Mouse (Mus musculus) spleen, adult 2 months (tissue): ENCODE results near the gene Armc8. TPM values are rescaled to one million over a fixed set of nuclear protein-coding genes. Genes with fewer than 3 reads are reported as not detected.

Source experiments
- DNase-seq, 2 experiments: peaks; one replicate each; pipeline versions ENCODE4 v3.0.0 to v3.0.0-alpha.2; 2012 to 2021; ENCODE audit warnings: low spot score in 2 of 2, low read depth in 1 of 2
- H3K27ac ChIP-seq: fragments of 200-500 bp; 2 replicates; pipeline ENCODE4 v1.5.1; 2012; ENCODE audit warnings: low read length, inconsistent platforms; ENCODE audit not compliant: insufficient read depth
- H3K27me3 ChIP-seq: fragments of 200-500 bp; 2 replicates; pipeline ENCODE4 v1.6.1; 2012; ENCODE audit warnings: mild to moderate bottlenecking, moderate library complexity, low read length, inconsistent platforms; ENCODE audit not compliant: control insufficient read depth, insufficient read depth
- H3K36me3 ChIP-seq: fragments of 200-500 bp; 2 replicates; pipeline ENCODE4 v1.6.1; 2012; ENCODE audit warnings: mild to moderate bottlenecking, low read length, inconsistent platforms; ENCODE audit not compliant: control insufficient read depth, insufficient read depth
- H3K4me1 ChIP-seq: fragments of 200-500 bp; 2 replicates; pipeline ENCODE4 v1.6.1; 2011; ENCODE audit warnings: inconsistent platforms; ENCODE audit not compliant: control insufficient read depth, insufficient read depth, insufficient read length
- H3K4me3 ChIP-seq: fragments of 200-500 bp; 2 replicates; pipeline ENCODE4 v1.5.1; 2011; ENCODE audit warnings: mild to moderate bottlenecking, inconsistent platforms; ENCODE audit not compliant: insufficient read depth, insufficient read length; ENCODE audit errors: extremely low read depth
- CTCF ChIP-seq: fragments of 200-500 bp; IDR thresholded peaks from 2 replicates; pipeline ENCODE4 v1.5.1; 2011; ENCODE audit warnings: mild to moderate bottlenecking, inconsistent platforms; ENCODE audit not compliant: insufficient read depth, insufficient read length, insufficient replicate concordance; ENCODE audit errors: extremely low read depth
- POLR2A ChIP-seq: fragments of 200-500 bp; IDR thresholded peaks from 2 replicates; pipeline ENCODE4 v1.6.1; 2011; ENCODE audit warnings: low read depth, low read length, inconsistent platforms
- WGBS: fragments of 180-500 bp; shearing (Covaris S2); methylation state at CpG from one replicate; pipeline ENCODE4 v1.1.7; 2018; 5-methylcytosine and 5-hydroxymethylcytosine counted together
- polyA plus RNA-seq: library from polyadenylated mRNA; depleted of rRNA; stranded (reverse); fragments of >200 nt; gene quantifications from 2 replicates; pipeline ENCODE4 v1.2.3, GENCODE M21; 2012

The Armc8 gene
- polyA plus RNA-seq, 1 experiment: 7.2 TPM

DNA sequence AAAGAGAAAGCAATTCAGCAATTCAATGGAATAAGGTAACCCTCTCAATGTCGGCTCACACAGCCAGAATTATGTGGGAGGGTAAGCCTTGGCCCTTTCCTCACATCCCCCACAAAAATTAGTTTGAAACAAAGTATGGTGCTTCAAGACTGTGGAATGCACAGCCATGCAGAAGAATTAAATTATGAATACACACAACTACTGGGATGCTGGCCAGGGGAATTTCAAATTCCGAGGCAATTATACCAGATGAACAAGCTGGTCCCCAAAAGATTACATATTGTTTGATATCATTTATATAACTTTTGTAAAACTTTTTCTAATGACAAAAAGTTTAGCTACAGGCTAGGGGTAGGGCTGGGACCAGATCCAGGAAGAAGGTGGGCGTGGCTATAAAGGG lies 121.4 kb downstream of the Armc8 start:
- WGBS: 79% methylated on average over 3 of the region's 3 CpGs
- Histone ChIP-seq H3K4me1 (no peaks in the 10 kb centered on the region), H3K27ac (no peak overlapping the region), H3K27me3 (0 out of 2 replicates have a peak, but pooled peaks cover 3% of the 10 kb centered on the region), H3K4me3 (no peak overlapping the region), H3K36me3 (no peaks in the 10 kb centered on the region)
- DNase-seq: no peak
- no peak for TF ChIP-seq CTCF
- no peak for TF ChIP-seq POLR2A

DNA sequence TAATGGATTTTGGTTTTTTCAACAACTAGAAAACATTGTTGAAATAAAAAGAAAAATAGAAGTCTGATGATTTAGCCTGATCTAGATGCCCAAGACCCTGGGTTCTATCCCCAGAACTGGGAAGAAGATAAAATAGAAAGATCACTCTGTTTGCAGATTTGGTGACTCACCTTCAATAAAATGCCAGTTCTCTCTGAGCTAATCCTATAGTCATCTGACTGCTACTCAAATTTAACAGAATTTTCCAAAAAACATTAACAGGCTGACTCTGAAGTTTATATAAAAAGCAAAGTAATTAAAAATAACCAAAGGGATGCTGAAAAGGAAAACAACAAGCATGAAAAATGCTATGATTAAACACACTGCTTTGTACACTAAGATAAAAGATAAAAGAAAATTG lies 122.4 kb downstream of the Armc8 start:
- DNase-seq: no peak
- H3K36me3 ChIP-seq: no peaks in the 10 kb centered on the region

GRCm38 (mm10) chr9:99444590-99445178 lies 124.0 kb downstream of the Armc8 start:
- Histone ChIP-seq H3K27me3 (no peaks in the 10 kb centered on the region), H3K4me3 (no peak overlapping the region), H3K27ac (no peak overlapping the region), H3K36me3 (no peaks in the 10 kb centered on the region), H3K4me1 (no peaks in the 10 kb centered on the region)
- TF ChIP-seq CTCF: no peak
- no peak for TF ChIP-seq POLR2A
- DNase-seq: no peak
- WGBS: 36% methylated on average over 8 of the region's 8 CpGs

More for the DNA sequence above, 122.4 kb downstream of the Armc8 start:
- H3K4me3 ChIP-seq: no peak overlapping the region
- 0 out of 2 replicates have a peak, but pooled peaks cover 2% of the 10 kb centered on the region for H3K27me3 ChIP-seq
- no peak overlapping the region for H3K27ac ChIP-seq
- H3K4me1 ChIP-seq: no peaks in the 10 kb centered on the region
- TF ChIP-seq CTCF (no peak), POLR2A (no peak)

- Histone ChIP-seq H3K4me3 (no peak overlapping the region), H3K27me3 (peaks cover 1% of the 10 kb centered on the region; the same call in 1 of the 2 replicates), H3K36me3 (no peaks in the 10 kb centered on the region), H3K4me1 (0 out of 2 replicates have a peak, but pooled peaks cover 2% of the 10 kb centered on the region), H3K27ac (no peak overlapping the region)
- no peak for DNase-seq
- TF ChIP-seq POLR2A: no peak
- TF ChIP-seq CTCF: no peak
- WGBS: 91% methylated on average over 4 of the region's 4 CpGs
Measured at GRCm38 (mm10) chr9:99441647-99442433, 126.9 kb downstream of the Armc8 start.

DNA sequence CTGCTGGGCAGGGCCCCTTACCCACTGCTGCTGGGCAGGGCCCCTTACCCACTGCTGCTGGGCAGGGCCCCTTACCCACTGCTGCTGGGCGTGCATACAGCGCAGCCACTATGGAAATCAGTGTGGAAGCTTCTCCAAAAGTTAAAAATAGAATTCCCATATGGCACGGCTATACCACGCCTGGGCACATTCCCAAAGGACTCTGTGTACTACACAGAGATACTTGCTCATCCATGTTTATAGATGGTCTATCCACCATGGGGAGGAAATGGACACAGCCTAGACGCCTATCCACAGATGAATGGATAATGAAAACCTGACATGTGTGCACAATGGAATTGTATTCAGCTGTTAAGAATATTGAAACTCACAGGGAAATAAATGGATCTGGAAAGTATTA lies 127.8 kb downstream of the Armc8 start:
- Histone ChIP-seq H3K27me3 (peaks cover 5% of the 10 kb centered on the region), H3K27ac (no peak overlapping the region), H3K36me3 (no peaks in the 10 kb centered on the region), H3K4me3 (no peak overlapping the region), H3K4me1 (0 out of 2 replicates have a peak, but pooled peaks cover 2% of the 10 kb centered on the region)
- DNase-seq: no peak
- TF ChIP-seq POLR2A (no peak), CTCF (no peak)
- WGBS: 84% methylated on average over 5 of the region's 5 CpGs

DNA sequence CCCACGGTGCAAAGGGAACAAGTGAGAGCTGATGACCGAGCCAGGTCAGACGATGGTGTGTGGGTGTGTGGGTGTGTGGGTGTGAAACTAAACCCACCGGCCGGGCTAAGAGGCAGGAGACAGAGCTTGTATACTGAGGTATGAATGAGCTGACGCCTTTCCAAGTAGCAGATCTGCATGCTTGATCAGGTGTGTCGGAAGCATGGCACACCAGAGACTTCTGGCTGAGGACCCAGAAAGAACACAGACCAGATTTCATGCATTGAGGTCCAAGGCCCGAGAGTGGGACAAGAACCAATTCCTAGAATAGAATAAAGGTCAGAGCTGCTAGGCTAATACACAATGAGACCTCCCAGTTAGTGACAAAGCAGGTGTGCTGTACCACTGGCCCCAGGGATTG lies 129.6 kb downstream of the Armc8 start:
- H3K36me3 ChIP-seq: no peaks in the 10 kb centered on the region
- peaks cover 5% of the 10 kb centered on the region for H3K27me3 ChIP-seq
- no peak overlapping the region for H3K27ac ChIP-seq
- H3K4me3 ChIP-seq: no peak overlapping the region
- WGBS: 75% methylated on average over 8 of the region's 8 CpGs
- TF ChIP-seq POLR2A: no peak
- 0 out of 2 replicates have a peak, but pooled peaks cover 2% of the 10 kb centered on the region for H3K4me1 ChIP-seq
- DNase-seq: no peak

DNA sequence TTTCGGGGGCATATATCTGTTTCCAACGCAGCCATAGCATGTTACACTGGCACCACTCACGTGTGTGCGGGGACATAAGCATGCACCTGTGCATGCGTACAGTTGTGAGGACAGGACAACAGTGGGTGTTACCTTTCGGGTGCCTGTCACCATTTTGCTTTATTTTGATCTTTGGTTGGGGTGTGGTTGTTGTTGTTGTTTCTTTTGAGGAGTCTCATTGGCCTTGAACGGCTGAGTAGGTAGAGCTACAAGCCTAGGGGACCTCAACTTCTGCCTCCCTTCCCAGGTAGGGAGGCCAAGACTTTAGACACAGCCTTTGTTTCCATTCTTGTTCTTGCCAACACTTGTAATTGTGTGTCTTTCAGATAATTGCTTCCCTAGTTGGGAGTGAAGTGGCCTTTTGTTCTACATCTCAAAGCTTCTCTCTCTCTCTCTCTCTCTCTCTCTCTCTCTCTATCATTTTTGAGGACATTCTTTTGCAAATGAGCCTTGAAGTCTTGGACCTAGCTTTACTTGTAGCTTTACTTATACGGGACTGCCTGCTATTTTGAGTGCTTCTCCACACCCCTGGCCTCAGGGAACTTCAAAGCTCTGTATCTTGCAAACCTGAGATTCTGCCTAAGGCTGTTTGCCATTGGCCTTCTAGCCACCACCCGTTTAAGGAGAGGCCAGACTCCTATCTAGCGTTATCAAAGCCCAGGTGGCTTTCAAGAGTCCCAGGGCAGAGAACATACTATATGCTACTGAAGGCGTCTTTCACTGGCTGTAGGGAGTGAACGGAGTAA lies 130.7 kb downstream of the Armc8 start:
- 83% methylated on average over 12 of the region's 12 CpGs for WGBS
- H3K27me3 ChIP-seq: peaks cover 5% of the 10 kb centered on the region
- DNase-seq: no peak
- no peak overlapping the region for H3K27ac ChIP-seq
- TF ChIP-seq POLR2A (no peak), CTCF (no peak)
- no peaks in the 10 kb centered on the region for H3K36me3 ChIP-seq
- no peak overlapping the region for H3K4me3 ChIP-seq
- 0 out of 2 replicates have a peak, but pooled peaks cover 2% of the 10 kb centered on the region for H3K4me1 ChIP-seq
